Mouse (Mus musculus) left cerebral cortex, postnatal 4 days (tissue): Measurements from ENCODE around the gene Tax1bp3. TPM values are rescaled to one million over a fixed set of nuclear protein-coding genes. Genes with fewer than 3 reads are reported as not detected.
A peak's percentile ranks its signal among the peaks of the same experiment; 100 is the strongest.

Experiments used
- DNase-seq: peaks from one replicate; pipeline ENCODE4 v3.0.0-alpha.2; 2022
- intact Hi-C: fragments of 180-260 bp; cut with DNase I; formaldehyde crosslinking; loops from one replicate; pipeline ENCODE4 v1.15.1; 2025
- total RNA-seq, 2 experiments: library from RNA; stranded (reverse); gene quantifications; 2 replicates each; pipeline ENCODE4 v1.2.3; 2021

Gene Tax1bp3
- total RNA-seq, result 10 to 100 TPM; 42.2 to 42.5 TPM

DNA sequence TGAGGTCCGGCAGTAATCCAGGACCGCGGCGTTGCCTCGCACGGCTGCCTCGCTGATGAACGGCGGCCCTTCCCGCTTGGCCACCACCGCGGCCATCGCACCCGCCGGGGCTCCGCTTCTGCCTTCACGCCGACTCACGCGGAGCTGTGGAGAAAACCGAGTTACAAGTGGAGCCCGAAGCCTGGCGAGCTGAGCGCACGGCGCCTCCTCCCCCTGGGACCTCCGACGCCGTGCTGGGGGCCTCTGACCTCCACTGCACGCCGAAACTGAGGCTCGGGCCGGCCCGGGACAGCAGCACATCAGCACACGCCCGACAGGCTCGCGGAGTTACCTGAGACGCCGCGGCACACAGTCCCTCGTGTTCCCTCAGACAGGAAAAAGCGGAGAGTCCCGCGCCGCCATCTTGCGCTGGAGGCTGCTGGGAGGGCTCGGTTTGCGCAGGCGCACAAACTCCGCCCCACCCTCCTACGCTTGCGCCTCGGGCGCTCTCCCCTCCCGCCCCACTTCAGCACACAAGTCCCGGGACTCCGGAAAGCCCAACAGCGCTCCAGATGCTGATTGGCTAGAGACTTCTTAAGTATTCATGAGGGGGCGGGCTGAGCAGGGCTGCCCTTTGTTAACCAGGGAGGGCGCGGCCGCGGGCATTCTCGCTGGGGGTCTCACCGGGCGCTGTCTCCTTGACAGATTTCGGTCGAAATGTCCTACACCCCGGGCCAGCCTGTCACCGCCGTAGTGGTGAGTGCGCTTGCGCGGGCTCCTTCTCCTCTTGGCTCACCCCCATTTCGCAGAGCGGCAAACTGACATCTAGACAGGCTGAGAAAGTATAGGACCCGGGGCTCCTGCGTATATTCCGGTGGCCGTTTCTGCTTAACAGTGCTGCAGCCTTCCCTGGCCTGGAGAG lies at the start of gene Tax1bp3, which contains the start of gene Emc6:
TSS of gene Tax1bp3 (plus strand) at position 476 of the 901 bp plus-strand sequence.
TSS of gene Emc6 (minus strand) at position 430 of the 901 bp plus-strand sequence.
- intact Hi-C loops, result no loop called here
- peak; percentile 97 for DNase-seq

DNA sequence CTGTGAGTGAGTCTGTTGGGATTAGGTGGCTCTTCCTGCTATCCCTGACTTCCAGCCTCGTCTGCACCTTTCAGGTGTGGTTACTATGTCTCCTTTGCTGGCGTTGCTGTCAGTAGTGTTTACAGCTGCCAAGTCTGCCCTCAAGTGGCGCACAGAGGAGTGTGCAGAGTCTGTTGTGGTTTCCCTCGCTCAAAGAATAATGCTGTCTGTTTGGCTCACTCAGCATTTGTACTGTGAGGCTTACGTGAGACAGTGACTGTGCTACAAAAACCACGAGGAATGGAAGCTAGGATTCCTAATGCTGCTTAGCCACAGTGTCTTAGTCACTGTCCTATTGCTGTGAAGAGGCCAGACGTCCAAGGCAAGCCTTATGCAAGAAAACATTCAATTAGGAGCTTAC lies 45.9 kb upstream of the Tax1bp3 start:
- DNase-seq, result no peak
- intact Hi-C loops, result no loop called here

DNA sequence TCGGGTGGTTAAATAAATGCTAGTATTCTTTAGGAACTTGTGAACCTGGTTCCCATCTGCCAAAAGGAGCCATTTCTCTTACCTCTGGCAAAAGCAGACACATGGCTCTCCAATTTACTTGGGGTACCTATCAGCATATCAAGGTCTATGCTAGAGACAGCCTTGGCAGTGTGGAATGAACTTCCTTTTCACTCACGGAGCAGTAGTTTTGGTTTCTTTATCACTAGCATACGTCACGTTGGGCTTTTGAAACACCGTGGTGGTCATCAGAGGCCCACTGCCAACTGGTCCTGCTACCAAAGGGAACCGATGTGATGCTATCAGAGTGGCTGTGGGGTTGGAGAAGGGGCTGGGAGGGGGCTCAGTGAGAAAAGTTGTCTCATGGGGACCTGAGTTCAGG lies 43.9 kb upstream of the Tax1bp3 start:
- intact Hi-C loops, result no loop called here
- no peak for DNase-seq

DNA sequence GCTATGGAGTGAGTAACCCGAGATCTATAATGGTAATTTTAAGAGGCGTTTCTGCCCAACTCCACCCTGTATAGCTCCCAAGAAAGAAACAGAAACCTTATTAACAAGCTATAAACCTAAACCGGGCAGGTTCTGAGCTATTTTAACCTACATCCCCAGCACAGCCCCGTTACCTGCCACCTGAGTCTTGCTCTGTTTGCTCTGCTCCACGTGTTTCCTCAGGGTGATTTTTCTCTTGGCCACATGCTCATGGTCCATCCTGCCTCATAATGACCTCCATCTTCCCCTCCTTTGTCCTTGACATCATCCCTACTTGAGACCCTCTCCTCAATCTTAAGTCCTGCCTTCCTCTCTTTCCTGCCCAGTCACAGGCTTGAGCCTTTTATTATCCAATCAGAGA lies 42.7 kb upstream of the Tax1bp3 start:
- no peak for DNase-seq
- intact Hi-C loops, result no loop called here

DNA sequence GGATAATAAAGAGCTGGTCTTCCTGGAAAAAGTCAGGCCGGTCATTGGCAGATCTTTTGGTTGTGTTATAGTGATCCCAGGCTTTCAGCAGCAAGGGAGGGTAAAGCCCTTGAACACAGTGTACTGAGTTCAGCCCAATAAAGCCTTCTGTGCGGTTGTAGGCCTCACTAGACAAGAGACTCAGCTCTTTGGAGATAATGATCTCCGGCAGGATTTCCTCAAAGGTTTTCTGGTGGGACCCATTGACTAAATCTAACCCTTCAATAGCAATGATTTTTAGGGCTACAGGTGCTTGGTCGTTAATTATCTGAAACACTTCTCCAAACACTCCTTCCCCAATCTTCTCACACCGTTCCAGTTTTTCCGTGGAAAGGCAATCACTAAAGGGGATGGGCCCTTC lies 40.3 kb upstream of the Tax1bp3 start:
- intact Hi-C loops, result no loop called here
- no peak for DNase-seq

DNA sequence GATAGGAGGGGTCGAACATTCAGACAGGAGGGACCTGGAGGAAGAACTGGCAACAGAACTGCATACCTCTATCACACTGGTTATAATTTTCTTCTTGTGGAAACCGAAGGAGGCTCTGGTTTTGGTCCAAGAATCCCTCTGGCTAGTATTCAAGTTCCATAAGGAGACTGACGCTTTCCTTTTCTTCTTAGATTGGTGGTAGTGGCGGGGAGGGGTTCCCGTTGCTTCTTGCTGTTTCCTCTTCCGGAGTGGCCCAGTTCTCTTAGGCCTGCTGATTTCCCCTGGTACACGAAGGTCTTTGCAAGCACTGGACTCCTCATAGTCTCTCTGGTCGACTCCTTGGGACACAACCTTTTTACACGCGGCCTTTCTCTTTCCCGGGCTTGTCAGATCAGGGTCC lies 39.8 kb upstream of the Tax1bp3 start:
- no peak for DNase-seq
- intact Hi-C loops, result no loop called here

DNA sequence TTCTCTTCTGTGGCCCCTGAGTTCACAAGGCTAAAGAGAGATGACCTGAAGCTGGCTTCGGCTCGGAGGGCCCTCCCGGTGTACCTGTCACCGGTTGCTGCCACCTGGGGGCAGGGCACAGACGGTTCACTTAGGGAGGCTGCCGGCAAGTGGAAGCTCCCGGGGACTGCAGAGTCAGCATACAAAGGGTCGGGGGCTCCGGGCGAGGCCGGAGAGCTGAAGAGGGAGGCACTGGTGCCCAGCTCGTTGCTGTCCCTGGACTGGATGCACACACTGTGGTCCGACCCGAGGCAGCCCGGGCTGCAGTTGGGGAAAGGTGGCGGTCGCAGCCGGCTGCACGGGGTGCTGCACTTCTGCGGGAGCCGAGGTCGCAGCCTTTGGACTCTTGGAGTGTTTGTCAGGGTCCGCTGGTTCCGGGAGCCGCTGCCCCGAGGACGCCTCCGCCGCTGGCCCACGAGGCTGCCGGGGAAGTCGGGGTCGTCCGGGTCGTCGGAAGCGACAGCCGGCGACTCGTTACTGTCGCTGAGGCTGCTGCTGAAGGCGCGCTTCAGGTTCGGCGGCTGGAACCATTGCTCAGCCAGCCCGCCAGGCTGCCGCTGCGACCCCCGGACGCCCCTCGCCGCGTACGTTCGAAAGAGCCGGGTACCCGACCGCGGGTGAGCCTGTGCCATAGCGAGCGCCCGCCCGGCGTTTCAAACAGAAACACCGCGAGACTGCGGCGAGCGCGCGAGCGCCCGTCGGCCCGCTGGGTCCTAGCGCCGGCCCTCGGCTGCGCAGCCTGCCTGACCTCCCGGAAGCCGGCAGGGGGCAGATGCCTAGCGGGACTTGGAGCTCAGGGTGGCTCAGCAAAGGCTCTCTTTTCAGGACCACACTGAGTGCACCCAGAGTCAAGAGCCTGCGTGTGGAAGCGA lies 39.0 kb upstream of the Tax1bp3 start, which contains the start of gene Haspin:
TSS of gene Haspin (minus strand) at position 704 of the 911 bp plus-strand sequence.
- intact Hi-C loops, result loop anchor here (2.0 kb wide), 1 partner anchor 1235 kb away; no protein-coding TSS in a partner anchor
- DNase-seq, result peak; percentile 93

DNA sequence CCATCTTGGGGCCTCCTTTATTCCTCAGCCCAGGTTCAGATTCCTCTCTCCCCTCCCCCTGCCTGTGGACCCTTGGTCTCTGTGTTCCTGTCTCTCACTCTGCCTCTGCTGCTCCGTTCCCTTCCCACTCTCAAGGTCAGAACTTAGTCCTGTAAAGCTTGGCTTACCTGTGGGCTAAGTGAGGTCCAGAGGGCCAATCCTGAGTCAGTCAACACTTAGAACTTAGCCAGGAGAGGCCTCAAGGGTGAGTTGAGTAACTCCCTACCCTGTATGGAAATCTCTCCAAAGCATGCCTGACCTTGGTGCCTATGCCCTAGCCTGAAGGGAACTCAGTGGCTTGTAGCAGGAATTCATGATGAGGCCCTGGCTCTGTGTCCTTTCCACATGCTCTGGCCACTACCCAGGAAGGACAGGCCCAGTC lies 32.6 kb upstream of the Tax1bp3 start:
- intact Hi-C loops, result no loop called here
- no peak for DNase-seq

DNA sequence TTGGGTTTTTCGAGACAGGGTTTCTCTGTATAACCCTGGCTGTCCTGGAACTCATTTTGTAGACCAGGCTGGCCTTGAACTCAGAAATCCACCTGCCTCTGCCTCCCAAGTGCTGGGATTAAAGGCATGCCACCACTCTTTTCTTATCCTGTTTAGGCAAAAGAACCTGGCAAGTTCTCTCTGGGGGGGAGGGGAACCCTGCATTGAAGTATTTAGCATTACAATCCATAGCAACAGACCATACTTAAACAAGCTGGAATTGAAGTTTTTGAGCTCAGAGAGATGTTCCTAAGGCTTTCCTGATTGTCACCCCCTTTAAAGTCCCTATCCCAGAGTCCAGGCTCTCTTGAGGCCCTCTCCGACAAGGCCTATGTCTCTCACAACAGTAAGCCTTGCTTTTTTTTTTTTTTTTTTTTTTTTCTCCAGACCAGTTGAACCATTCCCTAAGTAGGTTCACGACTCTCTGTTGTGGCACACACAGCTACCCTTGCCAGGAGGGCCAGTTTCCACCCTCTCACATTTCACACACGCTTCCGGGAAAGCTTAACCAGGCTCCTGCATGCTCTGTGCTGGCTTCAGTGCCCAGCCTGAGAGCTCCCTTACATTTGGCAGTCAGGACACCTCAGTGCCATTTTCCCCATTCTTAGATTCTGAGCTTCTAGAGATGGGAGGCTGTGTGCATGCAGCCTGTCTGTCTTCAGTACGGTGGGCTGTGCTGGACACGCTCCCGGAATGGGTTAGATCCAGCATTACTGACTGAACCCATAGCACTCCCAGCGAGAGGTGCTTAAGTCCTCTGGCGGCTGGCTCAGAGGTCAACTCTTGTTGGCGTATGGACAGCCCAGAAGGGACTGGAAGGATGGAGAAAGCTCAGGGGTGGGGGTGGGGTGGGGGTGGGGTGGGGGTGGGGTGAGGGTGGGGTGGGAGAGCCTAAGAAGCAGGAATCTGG lies 30.6 kb upstream of the Tax1bp3 start:
- intact Hi-C loops, result no loop called here
- DNase-seq, result no peak

DNA sequence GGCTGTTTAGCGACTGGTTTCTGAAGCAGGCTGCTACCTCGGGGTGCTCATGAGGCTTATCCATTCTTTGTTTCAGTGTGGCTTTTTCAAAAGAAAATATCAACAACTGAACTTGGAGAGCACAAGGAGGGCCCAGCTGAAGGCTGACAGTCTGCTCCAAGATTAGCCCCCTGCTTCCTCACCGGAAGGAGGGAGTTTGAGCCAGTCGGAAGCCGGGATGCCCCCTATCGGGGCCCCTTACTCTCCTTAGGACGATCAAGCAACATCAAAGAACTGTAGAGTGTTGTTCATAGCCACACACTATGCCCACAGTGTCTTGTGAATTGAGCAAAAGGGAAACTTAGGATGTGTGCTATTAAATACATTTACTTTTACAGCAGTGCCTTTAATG lies 29.9 kb upstream of the Tax1bp3 start:
- intact Hi-C loops, result no loop called here
- DNase-seq, result no peak

DNA sequence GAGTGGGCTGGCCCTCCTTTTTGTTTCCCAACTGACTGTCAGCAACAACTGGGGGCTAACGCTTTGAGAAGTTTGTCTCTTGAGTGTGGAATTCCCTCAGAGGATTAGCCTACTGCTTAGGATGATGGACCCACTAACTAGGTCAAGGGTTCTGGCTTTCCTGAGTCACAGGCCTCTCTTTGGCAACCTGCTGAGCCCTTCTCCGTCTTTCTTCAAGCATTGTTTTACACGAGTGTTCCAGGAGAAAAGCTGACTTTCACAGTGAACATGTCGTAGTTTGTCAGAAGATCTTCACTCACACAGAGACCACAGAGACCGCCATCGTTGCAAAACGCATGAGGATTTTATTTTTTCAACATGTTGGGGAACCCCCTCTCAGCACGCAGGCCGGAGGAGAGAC lies 28.7 kb upstream of the Tax1bp3 start:
- intact Hi-C loops, result no loop called here
- no peak for DNase-seq

DNA sequence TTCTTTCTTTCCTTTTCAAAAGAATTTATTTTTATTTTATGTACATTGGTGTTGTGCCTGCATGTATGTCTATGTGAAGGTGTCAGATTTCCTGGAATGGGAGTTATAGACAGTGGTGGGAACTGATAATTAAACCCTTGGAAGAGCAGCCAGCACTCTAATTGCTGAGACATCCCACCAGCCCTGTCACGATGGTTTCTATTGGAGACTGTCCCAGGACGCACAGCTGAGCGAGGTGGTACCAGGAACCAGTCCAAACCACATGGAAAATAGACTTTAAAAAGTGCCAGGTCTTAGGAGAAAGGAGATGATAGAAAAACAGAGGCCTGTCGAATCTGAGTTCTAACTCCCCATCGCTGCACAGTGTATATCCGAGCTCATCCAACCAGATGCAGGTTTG lies 21.8 kb upstream of the Tax1bp3 start:
- intact Hi-C loops, result no loop called here
- DNase-seq, result no peak

DNA sequence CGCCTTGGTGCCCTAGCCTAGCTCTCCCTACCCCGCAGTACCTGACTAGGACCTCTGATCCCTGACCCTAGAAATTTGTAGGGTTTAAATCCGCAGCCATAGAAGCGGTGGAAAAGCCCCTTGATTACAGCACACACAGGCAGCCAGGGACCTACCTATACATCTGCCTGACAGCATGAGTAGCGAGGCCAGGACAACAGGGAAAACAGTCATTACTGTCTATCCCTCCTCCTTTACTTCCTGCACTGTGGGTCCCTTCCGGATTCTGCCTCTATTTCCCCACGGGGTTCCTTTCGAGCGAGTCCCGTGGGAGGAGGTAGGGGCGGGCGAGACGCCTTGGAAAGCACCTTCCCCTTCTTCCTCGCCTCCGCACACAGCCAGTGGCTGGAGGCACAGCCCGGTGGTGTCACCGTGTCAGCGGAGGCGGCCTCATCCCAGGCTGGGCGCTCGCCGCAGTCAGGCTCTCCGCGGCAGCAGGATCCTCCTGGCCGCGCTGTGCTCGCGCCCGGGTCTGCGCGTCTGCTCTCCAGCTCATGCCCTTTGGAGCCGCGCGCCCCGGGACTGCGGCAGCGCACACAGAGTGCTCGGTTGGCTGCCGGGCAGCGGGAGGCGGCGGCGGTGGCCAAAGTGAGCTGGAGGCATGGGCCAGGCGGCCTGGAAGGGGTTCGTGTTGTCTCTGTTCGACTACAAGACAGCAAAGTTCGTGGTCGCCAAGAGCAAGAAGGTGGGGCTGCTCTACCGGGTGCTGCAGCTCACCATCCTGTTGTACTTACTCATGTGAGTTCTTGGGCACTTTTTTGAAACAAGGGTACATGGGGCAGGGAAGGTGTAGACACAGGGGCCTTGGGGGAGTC lies 16.7 kb upstream of the Tax1bp3 start, which contains the start of gene P2rx5:
TSS of gene P2rx5 (plus strand) at position 465 of the 854 bp plus-strand sequence.
- DNase-seq, result no peak
- intact Hi-C loops, result no loop called here

DNA sequence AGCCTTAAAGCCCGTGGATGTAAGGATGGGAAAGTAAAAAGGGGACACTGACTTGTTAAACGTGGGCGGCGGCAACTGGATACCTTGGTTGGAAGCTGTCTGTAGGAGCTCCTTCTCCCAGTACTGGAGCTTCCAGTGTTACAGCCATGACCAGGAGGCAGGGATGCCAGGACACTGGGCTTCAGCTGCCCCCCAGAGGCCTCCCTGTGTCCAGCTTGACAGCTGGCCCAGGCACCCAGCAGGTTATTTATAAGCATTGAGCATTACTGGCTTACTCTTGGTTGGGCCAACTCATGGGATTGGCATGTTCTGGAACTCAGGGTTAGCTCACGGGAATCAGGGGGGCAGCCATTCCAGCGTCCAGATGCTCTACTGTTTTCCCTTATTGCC lies 16.1 kb upstream of the Tax1bp3 start:
- intact Hi-C loops, result no loop called here
- DNase-seq, result no peak

DNA sequence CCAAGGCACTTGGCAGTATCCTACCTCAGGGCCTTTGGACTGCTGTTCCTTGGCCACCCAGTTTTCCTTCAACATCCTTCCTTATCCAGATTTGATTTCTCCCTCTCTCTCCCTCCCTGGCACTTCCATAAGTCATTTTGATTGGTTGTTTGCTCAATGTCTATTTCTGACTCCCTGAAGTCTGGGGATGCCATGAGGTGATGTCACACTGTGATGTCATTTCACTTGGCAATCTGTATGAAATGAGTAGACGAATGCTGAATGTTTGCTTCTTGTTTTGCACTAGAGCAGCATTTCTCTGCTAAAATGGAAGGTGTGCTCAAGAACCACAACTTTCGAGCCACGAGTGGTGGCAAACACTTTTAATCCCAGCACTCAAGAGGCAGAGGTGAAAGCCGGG lies 15.3 kb upstream of the Tax1bp3 start:
- intact Hi-C loops, result no loop called here
- no peak for DNase-seq

DNA sequence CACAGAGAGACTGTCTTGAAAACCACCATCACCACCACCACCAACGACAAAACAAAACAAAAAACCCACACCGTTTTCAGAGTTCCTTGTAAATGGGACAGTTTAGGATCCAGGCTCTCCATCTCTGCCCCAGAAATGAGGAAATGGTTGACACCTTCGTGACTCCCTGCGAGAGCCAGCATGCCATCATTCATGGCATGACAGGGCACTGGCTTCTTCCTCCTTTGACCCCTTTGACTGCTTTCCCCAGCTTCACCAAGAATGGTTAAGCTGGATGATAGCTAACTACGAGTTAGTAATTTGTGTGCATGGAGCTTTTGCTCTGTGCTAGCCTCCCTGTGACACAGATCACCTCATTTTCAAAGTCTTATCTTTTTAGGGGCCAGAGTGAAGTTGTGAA lies 14.6 kb upstream of the Tax1bp3 start:
- intact Hi-C loops, result no loop called here
- DNase-seq, result no peak

DNA sequence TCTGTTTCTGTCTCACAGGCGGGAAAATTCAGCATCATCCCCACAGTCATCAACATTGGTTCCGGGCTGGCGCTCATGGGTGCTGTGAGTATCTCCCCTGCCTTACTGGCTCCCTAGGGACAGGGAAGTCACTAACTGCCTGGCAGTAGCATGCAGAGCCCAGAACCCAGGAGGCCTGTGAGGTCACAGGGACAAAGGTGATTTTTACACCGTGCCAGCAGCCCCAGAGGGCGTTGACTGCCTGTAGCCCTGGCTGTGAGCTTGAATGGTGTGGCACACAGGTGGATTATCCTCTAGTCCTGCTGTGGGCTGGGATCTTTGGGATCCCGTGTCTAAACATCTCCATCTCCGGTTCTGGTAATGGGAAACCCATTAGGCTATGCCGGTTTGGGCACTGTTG lies 8.8 kb upstream of the Tax1bp3 start:
- DNase-seq, result no peak
- intact Hi-C loops, result no loop called here

DNA sequence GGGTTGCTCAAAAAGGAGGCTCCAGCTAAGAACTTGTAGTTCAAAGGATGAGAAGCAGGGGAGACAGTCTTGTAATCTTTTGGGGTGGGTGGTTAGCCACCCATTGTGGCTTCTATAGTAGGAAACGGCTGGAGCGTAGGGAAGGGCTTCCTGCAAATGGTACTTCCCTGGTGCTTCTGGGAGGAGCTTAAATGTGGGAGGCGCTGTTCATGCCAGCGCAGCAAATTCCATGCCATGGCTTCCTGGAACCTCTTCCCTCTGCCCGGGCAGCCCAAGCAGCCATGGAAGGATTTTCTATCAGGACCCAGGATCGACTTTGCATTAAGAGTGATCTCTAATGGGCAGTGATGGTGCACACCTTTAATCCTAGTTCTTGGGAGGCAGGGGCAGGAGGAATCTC lies 8.3 kb upstream of the Tax1bp3 start:
- DNase-seq, result no peak
- intact Hi-C loops, result no loop called here

DNA sequence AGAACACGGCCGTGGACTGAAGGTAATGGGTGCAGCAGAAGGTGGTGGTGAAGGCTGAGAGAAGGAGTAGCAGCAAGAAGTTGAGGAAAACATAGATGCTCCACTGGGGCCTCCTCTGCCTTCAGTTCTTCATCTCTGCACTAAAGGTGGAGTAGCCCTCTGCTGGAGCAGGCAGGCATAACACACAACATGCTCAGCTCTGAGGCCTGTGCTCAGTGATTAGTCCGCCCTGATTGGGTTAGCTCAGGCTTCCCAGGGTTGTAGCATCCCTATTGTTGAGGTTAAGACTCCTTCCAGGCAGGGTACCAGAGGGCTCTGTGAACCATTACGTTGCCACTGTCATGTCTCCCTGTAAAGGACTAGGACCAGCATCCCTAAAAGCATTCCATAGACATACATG lies 7.7 kb upstream of the Tax1bp3 start:
- intact Hi-C loops, result no loop called here
- DNase-seq, result peak; percentile 65
